Mouse (Mus musculus): ENCODE measurements around the gene Zscan4f. TPM values are rescaled to one million over a fixed set of nuclear protein-coding genes. Genes with fewer than 3 reads are reported as not detected.
"Not testable (repeated sequence)": the region's sequence is repeated elsewhere in the genome, so short reads cannot be mapped to it uniquely, and the experiment has no call there.

Gene Zscan4f
- not detected for polyA plus RNA-seq (2017; shearing (Covaris generic))

- not testable (repeated sequence) for ATAC-seq
Measured at GRCm38 (mm10) chr7:11397615-11398014, at the start of gene Zscan4f. Gene Zscan4f (plus strand): TSS chr7:11397915.

GRCm38 (mm10) chr7:11384641-11385040 lies 13.1 kb upstream of the Zscan4f start:
- ATAC-seq, result not testable (repeated sequence)

Other genes with a start within 250 kb of the Zscan4f start
- gene Zscan4d, start 231.8 kb upstream of the Zscan4f start, polyA plus RNA-seq (2017; shearing (Covaris generic)), result under 1 TPM in 1 of 2 experiments, not detected in 1; 0.26 TPM
- gene Zscan4e, start 87.2 kb upstream of the Zscan4f start, polyA plus RNA-seq (2017; shearing (Covaris generic)), result not detected
- not detected for gene Zscan4-ps2, start 116.4 kb downstream of the Zscan4f start, polyA plus RNA-seq (2017; shearing (Covaris generic))
- not detected for gene Zscan4-ps3, start 211.4 kb downstream of the Zscan4f start, polyA plus RNA-seq (2017; shearing (Covaris generic))